Mouse (Mus musculus) stomach, postnatal 0 days (tissue): Measurements from ENCODE around the gene Tnik. TPM values are rescaled to one million over a fixed set of nuclear protein-coding genes. Genes with fewer than 3 reads are reported as not detected.

Source experiments
- ATAC-seq: fragments of 200-750 bp; cut with Nextera tagmentation; 2 replicates; pipeline ENCODE4 v1.8.0; 2017; ENCODE audit not compliant: low FRiP score, low TSS enrichment
- DNase-seq: peaks from one replicate; pipeline ENCODE4 v3.0.0-alpha.2; 2016; ENCODE audit warnings: low spot score
- H3K27ac ChIP-seq: fragments of 300-500 bp; sonication (generic); replicated peaks from 2 replicates; pipeline ENCODE4 v1.5.1; 2014; ENCODE audit warnings: mild to moderate bottlenecking, control low read depth
- H3K27me3 ChIP-seq: fragments of 300-500 bp; sonication (generic); 2 replicates; pipeline ENCODE4 v1.6.1; 2014; ENCODE audit warnings: low read length; ENCODE audit not compliant: control insufficient read depth, insufficient read depth
- H3K36me3 ChIP-seq: fragments of 300-500 bp; sonication (generic); 2 replicates; pipeline ENCODE4 v1.6.1; 2014; ENCODE audit warnings: low read length, mixed read lengths; ENCODE audit not compliant: control insufficient read depth, insufficient read depth
- H3K4me1 ChIP-seq: fragments of 300-500 bp; sonication (generic); replicated peaks from 2 replicates; pipeline ENCODE4 v1.6.1; 2014; ENCODE audit warnings: antibody characterized with exemption; ENCODE audit not compliant: control insufficient read depth, insufficient read depth
- H3K4me2 ChIP-seq: fragments of 300-500 bp; sonication (generic); replicated peaks from 2 replicates; pipeline ENCODE4 v1.6.1; 2014; ENCODE audit warnings: low read depth, mild to moderate bottlenecking, control low read depth, moderate library complexity
- H3K4me3 ChIP-seq: fragments of 300-500 bp; sonication (generic); 2 replicates; pipeline ENCODE4 v1.5.1; 2014; ENCODE audit warnings: low read depth, low read length, control low read depth
- H3K9ac ChIP-seq: fragments of 300-500 bp; sonication (generic); 2 replicates; pipeline ENCODE4 v1.6.1; 2014; ENCODE audit warnings: mild to moderate bottlenecking, low read length, control low read depth, mixed read lengths
- H3K9me3 ChIP-seq: fragments of 300-500 bp; sonication (generic); 2 replicates; pipeline ENCODE4 v1.6.1; 2016; ENCODE audit warnings: low read length; ENCODE audit not compliant: control insufficient read depth
- CTCF ChIP-seq: IDR thresholded peaks from 2 replicates; pipeline ENCODE4 v1.5.1; 2016; ENCODE audit warnings: antibody characterized with exemption, low read depth, mild to moderate bottlenecking, moderate library complexity
- EP300 ChIP-seq: optimal IDR thresholded peaks from 2 replicates; pipeline ENCODE3; 2016; ENCODE audit warnings: antibody characterized with exemption
- WGBS: fragments of 180-500 bp; shearing (Covaris S2); extraction: QIAGEN DNeasy Blood & Tissue Kit; methylation state at CpG from one replicate; pipeline ENCODE4 v1.1.7; 2014; 5-methylcytosine and 5-hydroxymethylcytosine counted together
- polyA plus RNA-seq: library from polyadenylated mRNA; unstranded; fragments of >200 nt; fragmentation: Nextera tagmentation; extraction: Ambion mirVana; gene quantifications from 2 replicates; pipeline ENCODE4 v1.2.1, GENCODE M21; 2015

Tnik gene
- polyA plus RNA-seq, 1 experiment from 2014 or later: 4.6 TPM

DNA sequence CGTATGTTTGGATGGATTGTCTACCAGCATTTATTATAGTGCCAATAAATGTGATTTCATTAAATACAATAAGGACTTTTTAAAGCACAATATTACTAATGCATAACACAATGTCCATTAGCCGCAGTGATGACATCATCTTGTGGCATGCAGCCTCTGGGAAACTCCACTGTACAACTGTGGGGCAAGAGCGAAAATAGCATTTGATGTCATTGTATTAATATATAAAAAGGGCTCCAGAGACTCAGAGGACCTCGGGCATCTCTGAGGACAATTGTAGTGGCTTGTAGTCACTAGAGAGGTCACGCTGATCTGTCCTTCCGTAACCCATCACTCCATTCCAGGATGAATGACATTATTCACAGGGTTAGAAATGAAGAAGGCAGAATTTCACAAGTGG is 157.2 kb downstream of the Tnik start:
- Histone ChIP-seq H3K4me3 (no peak overlapping the region), H3K9me3 (no peaks in the 10 kb centered on the region), H3K27me3 (no peaks in the 10 kb centered on the region), H3K36me3 (no peaks in the 10 kb centered on the region), H3K4me2 (no peak overlapping the region), H3K9ac (no peak overlapping the region), H3K4me1 (no peaks in the 10 kb centered on the region), H3K27ac (no peak overlapping the region)
- DNase-seq (no peak), ATAC-seq (no peak)
- TF ChIP-seq EP300: no peak
- TF ChIP-seq CTCF: no peak
- 71% methylated on average over 6 of the region's 6 CpGs for WGBS

DNA sequence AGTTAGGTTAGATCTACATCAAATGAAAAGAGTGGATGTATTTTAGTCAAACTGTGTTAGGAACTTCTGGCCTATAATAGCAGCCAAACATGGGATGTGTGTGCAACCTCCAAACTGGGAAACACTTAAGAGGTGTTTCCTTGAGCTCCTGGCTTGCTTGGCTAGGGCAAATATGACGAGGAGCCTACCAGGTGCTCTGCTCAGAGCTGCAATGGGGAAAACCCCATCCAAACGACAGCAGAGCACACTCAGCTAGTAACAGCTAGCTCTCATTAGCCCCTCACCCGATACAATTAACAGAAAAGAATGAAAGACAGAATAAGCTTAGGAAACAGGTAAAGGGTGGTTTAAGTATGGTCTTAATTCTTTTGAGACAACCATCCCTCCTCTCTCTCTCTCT is 157.7 kb downstream of the Tnik start:
- no peaks in the 10 kb centered on the region for H3K27me3 ChIP-seq
- ATAC-seq (no peak), DNase-seq (no peak)
- 65% methylated on average over 3 of the region's 3 CpGs for WGBS
- TF ChIP-seq EP300: no peak
- H3K4me1 ChIP-seq: no peaks in the 10 kb centered on the region
- no peak overlapping the region for H3K4me3 ChIP-seq
- H3K9ac ChIP-seq: no peak overlapping the region
- no peaks in the 10 kb centered on the region for H3K9me3 ChIP-seq
- no peak overlapping the region for H3K27ac ChIP-seq
- no peaks in the 10 kb centered on the region for H3K36me3 ChIP-seq
- H3K4me2 ChIP-seq: no peak overlapping the region

DNA sequence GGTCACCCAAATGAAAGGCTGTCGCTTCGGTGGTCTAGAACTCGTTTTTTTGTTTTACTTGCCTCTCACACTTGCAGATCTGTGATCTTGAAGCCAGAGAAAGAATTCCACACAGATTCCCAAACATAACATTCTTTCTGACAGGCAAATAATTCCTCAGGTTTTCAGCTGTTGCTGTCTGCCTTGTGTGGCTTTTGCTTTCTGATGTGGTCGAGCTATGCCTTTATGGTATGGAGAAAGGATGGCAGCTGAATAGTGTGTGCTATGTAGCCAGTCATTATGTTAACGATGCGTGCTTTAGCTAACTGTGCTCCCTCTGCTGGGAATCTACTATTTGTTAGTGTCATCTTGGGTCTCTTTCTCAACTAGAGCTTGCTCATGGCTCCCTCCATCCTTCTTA is 158.8 kb downstream of the Tnik start:
- no peaks in the 10 kb centered on the region for H3K27me3 ChIP-seq
- H3K27ac ChIP-seq: no peak overlapping the region
- no peak for TF ChIP-seq EP300
- TF ChIP-seq CTCF: no peak
- H3K4me2 ChIP-seq: no peak overlapping the region
- H3K9ac ChIP-seq: no peak overlapping the region
- no peaks in the 10 kb centered on the region for H3K4me1 ChIP-seq
- no peak overlapping the region for H3K4me3 ChIP-seq
- no peak for ATAC-seq
- 63% methylated on average over 6 of the region's 6 CpGs for WGBS
- H3K9me3 ChIP-seq: no peaks in the 10 kb centered on the region
- no peaks in the 10 kb centered on the region for H3K36me3 ChIP-seq
- no peak for DNase-seq

DNA sequence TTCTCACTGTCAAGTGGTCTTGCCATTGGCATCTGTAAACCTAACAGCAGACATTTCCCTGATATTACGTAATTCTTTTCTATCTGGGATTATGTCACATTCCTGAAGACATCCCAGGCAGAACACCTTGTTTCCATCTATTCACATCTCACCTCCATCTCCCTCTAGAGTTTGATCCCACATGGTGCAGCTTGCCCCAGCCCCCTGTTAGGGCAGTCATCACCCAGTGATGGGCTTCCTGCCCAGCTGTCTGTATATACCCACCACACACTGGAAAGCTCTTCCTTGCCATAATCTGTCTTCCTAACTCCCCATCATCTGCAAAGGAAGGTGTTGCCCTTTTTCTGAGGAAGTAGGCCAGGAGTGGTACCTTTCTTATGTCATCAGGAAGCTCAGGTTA is 159.2 kb downstream of the Tnik start:
- H3K36me3 ChIP-seq: no peaks in the 10 kb centered on the region
- no peak overlapping the region for H3K4me2 ChIP-seq
- no peak overlapping the region for H3K9ac ChIP-seq
- no peak overlapping the region for H3K4me3 ChIP-seq
- H3K9me3 ChIP-seq: no peaks in the 10 kb centered on the region
- TF ChIP-seq CTCF: no peak
- no peak for TF ChIP-seq EP300
- H3K27me3 ChIP-seq: no peaks in the 10 kb centered on the region
- no peaks in the 10 kb centered on the region for H3K4me1 ChIP-seq
- 95% methylated on average over 1 of the region's 1 CpGs for WGBS
- no peak for DNase-seq
- no peak for ATAC-seq
- H3K27ac ChIP-seq: no peak overlapping the region

DNA sequence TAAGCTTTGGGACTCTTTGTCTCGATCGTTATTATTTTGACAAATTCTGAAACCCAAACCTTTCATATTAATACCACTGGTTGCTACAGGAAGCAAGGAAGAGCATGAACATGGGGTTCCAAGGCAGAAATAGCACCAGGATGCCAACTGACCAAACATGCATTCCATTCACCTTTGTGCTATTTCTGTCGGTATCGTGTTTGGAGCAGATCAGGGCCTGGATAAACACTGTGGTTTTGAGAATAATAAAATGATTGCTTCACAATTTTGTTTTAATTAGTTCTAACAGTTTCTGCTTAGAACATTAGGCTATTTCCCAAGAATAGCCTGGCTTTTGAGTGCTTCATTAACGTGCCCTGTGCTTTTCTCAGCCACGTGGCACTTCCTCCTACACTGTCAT is 162.9 kb downstream of the Tnik start:
- Histone ChIP-seq H3K27ac (no peak overlapping the region), H3K27me3 (no peaks in the 10 kb centered on the region), H3K4me3 (no peak overlapping the region), H3K4me1 (no peaks in the 10 kb centered on the region), H3K36me3 (no peaks in the 10 kb centered on the region), H3K9ac (no peak overlapping the region), H3K4me2 (no peak overlapping the region), H3K9me3 (no peaks in the 10 kb centered on the region)
- TF ChIP-seq EP300 (no peak), CTCF (no peak)
- 77% methylated on average over 6 of the region's 6 CpGs for WGBS
- ATAC-seq (no peak), DNase-seq (no peak)

DNA sequence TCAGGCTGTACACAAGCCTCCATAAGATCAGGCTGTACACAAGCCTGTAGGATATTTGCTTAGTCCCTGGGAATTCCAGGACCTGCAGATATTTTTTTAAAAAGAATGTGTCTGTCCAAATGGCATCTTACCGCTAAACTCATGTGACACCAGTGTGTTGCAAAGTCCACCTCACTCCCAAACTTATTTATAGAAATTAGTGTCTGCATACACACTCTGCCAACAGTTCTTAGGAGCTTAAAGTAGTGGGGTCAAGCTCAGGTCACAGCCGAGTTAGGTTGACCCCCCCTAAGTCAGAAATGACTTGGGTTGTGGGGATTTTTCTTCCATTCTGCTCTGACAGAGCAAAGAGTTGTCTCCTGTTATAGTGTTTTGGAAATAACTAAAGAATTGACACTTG is 168.4 kb downstream of the Tnik start:
- no peak overlapping the region for H3K4me2 ChIP-seq
- H3K4me3 ChIP-seq: no peak overlapping the region
- H3K9ac ChIP-seq: no peak overlapping the region
- no peaks in the 10 kb centered on the region for H3K27me3 ChIP-seq
- ATAC-seq (no peak), DNase-seq (no peak)
- WGBS: 52% methylated on average over 2 of the region's 2 CpGs
- no peaks in the 10 kb centered on the region for H3K9me3 ChIP-seq
- no peaks in the 10 kb centered on the region for H3K4me1 ChIP-seq
- TF ChIP-seq CTCF (no peak), EP300 (no peak)
- H3K36me3 ChIP-seq: no peaks in the 10 kb centered on the region
- no peak overlapping the region for H3K27ac ChIP-seq
